Mouse (Mus musculus): ENCODE measurements around the gene Mtch1.

DNA sequence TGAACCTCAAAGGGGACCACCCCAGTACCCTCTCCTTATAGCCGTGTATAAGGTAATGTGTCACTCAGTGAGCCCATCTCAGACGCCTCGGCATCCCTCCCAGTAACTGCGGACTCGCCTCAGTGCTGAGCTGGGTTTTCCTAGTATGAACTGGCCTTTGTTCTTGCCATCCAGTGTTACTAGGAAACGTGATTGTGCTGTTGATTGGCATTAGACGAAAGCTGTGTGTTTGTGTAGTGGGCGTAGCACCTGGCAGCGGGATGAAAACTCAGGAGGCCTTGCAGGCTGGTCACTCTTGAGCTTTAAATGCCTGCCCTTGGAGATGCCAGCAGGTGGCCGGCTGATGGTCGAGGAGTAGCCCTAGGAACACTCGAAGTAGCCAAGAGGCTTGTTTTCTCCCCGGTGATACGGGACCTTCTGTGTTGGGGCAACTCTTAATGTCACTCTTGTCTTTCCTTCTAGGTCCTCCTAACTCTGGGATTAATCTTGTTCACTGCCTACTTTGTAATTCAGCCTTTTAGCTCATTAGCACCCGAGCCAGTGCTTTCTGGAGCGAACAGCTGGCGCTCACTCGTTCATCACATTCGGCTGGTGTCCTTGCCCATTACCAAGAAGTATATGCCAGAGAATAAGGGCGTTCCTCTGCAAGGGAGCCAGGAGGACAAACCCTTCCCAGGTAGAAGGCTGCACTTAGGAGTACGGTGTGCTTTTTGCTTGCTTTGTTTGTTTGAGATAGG, 65.3 kb downstream of the Mtch1 start:
- TF ChIP-seq CTCF (IDR thresholded peaks at IDR 0.05; ENCODE audit: low read depth) (peak; percentile 25; the same call in 1 of the 2 replicates), EP300 (optimal IDR thresholded peaks at IDR 0.05) (no peak)

All from stomach, postnatal 0 days (tissue).